Mouse (Mus musculus) liver, postnatal 0 days (tissue): ENCODE data around the gene Nup85. TPM values are rescaled to one million over a fixed set of nuclear protein-coding genes. Genes with fewer than 3 reads are reported as not detected.

Experiments used
- ATAC-seq: fragments of 200-750 bp; cut with Nextera tagmentation; 2 replicates; pipeline ENCODE4 v1.8.0; 2017; ENCODE audit warnings: mild to moderate bottlenecking, moderate library complexity
- DNase-seq: peaks from one replicate; pipeline ENCODE4 v3.0.0-alpha.2; 2016
- H3K27ac ChIP-seq: fragments of 300-500 bp; sonication (generic); 2 replicates; pipeline ENCODE4 v1.5.1; 2014; ENCODE audit warnings: antibody characterized with exemption, moderate library complexity, mild to moderate bottlenecking, low read depth
- H3K27me3 ChIP-seq: fragments of 300-500 bp; sonication (generic); 2 replicates; pipeline ENCODE4 v1.6.1; 2014; ENCODE audit warnings: low read length, control low read depth, mixed read lengths; ENCODE audit not compliant: insufficient read depth
- H3K36me3 ChIP-seq: fragments of 300-500 bp; sonication (generic); replicated peaks from 2 replicates; pipeline ENCODE4 v1.6.1; 2014; ENCODE audit warnings: mild to moderate bottlenecking, control low read depth, low read length, moderate library complexity, mixed read lengths; ENCODE audit not compliant: insufficient read depth
- H3K4me1 ChIP-seq: fragments of 300-500 bp; sonication (generic); 2 replicates; pipeline ENCODE4 v1.6.1; 2014; ENCODE audit warnings: antibody characterized with exemption, mild to moderate bottlenecking, control low read depth; ENCODE audit not compliant: insufficient read depth
- H3K4me2 ChIP-seq: fragments of 300-500 bp; sonication (generic); 2 replicates; pipeline ENCODE4 v1.6.1; 2014; ENCODE audit warnings: low read depth, mild to moderate bottlenecking, low read length, moderate library complexity, mixed read lengths
- H3K4me3 ChIP-seq: fragments of 300-500 bp; sonication (generic); 2 replicates; pipeline ENCODE4 v1.5.1; 2014; ENCODE audit warnings: low read depth, low read length
- H3K9ac ChIP-seq: fragments of 300-500 bp; sonication (generic); replicated peaks from 2 replicates; pipeline ENCODE4 v1.6.1; 2014; ENCODE audit warnings: mild to moderate bottlenecking, moderate library complexity
- H3K9me3 ChIP-seq: fragments of 300-500 bp; sonication (generic); 2 replicates; pipeline ENCODE4 v1.6.1; 2016; ENCODE audit warnings: mild to moderate bottlenecking, control low read depth, low read length, mixed read lengths
- CTCF ChIP-seq: sonication (generic); IDR thresholded peaks from 2 replicates; pipeline ENCODE4 v1.5.1; 2016; ENCODE audit warnings: antibody characterized with exemption, low read depth
- EP300 ChIP-seq: IDR thresholded peaks from 2 replicates; pipeline ENCODE4 v1.6.1; 2016; ENCODE audit warnings: antibody characterized with exemption, low read depth, mild to moderate bottlenecking
- WGBS: fragments of 180-500 bp; shearing (Covaris S2); extraction: QIAGEN DNeasy Blood & Tissue Kit; methylation state at CpG from one replicate; pipeline ENCODE4 v1.1.7; 2014; ENCODE audit not compliant: insufficient replicate concordance; 5-methylcytosine and 5-hydroxymethylcytosine counted together
- polyA plus RNA-seq: library from polyadenylated mRNA; unstranded; fragments of >200 nt; fragmentation: Nextera tagmentation; extraction: Ambion mirVana; gene quantifications from 2 replicates; pipeline ENCODE4 v1.2.1, GENCODE M21; 2015

Nup85 gene
- polyA plus RNA-seq, 1 experiment from 2014 or later, result 46.0 TPM

GRCm38 (mm10) chr11:115608421-115609399 lies 44.5 kb downstream of the Nup85 start:
- Histone ChIP-seq H3K9ac (no peak overlapping the region), H3K27ac (no peak overlapping the region), H3K36me3 (peaks cover 48% of the 10 kb centered on the region), H3K27me3 (no peaks in the 10 kb centered on the region), H3K4me3 (no peak overlapping the region), H3K4me1 (peaks cover 29% of the 10 kb centered on the region), H3K4me2 (no peak overlapping the region), H3K9me3 (no peaks in the 10 kb centered on the region)
- WGBS, result 89% methylated on average over 23 of the region's 23 CpGs
- ATAC-seq (no peak), DNase-seq (no peak)
- TF ChIP-seq EP300, result no peak
- TF ChIP-seq CTCF, result no peak

- peaks cover 48% of the 10 kb centered on the region for H3K36me3 ChIP-seq
- H3K9ac ChIP-seq, result no peak overlapping the region
- no peaks in the 10 kb centered on the region for H3K27me3 ChIP-seq
- TF ChIP-seq CTCF (no peak), EP300 (no peak)
- no peak overlapping the region for H3K4me2 ChIP-seq
- no peak overlapping the region for H3K4me3 ChIP-seq
- ATAC-seq, result no peak
- H3K4me1 ChIP-seq, result peaks cover 29% of the 10 kb centered on the region
- no peak for DNase-seq
- H3K27ac ChIP-seq, result no peak overlapping the region
- 69% methylated on average over 3 of the region's 3 CpGs for WGBS
- H3K9me3 ChIP-seq, result no peaks in the 10 kb centered on the region
These were observed 45.3 kb downstream of the Nup85 start for GRCm38 (mm10) chr11:115609576-115609975.

GRCm38 (mm10) chr11:115611173-115611572 lies 46.9 kb downstream of the Nup85 start:
- ATAC-seq, result no peak
- H3K4me3 ChIP-seq, result no peak overlapping the region
- peaks cover 44% of the 10 kb centered on the region for H3K36me3 ChIP-seq
- peaks cover 19% of the 10 kb centered on the region for H3K4me1 ChIP-seq
- no peak for DNase-seq
- TF ChIP-seq CTCF (no peak), EP300 (no peak)
- H3K4me2 ChIP-seq, result peak overlapping the region; percentile 97
- no peaks in the 10 kb centered on the region for H3K27me3 ChIP-seq
- WGBS, result 63% methylated on average over 6 of the region's 6 CpGs
- H3K9me3 ChIP-seq, result no peaks in the 10 kb centered on the region
- peak overlapping the region; percentile 81 for H3K9ac ChIP-seq
- peak overlapping the region; percentile 16; the same call in 1 of the 2 replicates for H3K27ac ChIP-seq

- H3K4me2 ChIP-seq, result peak overlapping the region; percentile 97
- peak overlapping the region; percentile 62 for H3K4me3 ChIP-seq
- H3K27ac ChIP-seq, result peak overlapping the region; percentile 99
- WGBS, result under 1% methylated on average over 13 of the region's 13 CpGs
- peak; percentile 28 for TF ChIP-seq CTCF
- TF ChIP-seq EP300, result no peak
- no peaks in the 10 kb centered on the region for H3K27me3 ChIP-seq
- peak; percentile 49 for ATAC-seq
- peak overlapping the region; percentile 81 for H3K9ac ChIP-seq
- H3K36me3 ChIP-seq, result peaks cover 38% of the 10 kb centered on the region
- DNase-seq, result peak; percentile 84
- H3K9me3 ChIP-seq, result no peaks in the 10 kb centered on the region
- H3K4me1 ChIP-seq, result peaks cover 19% of the 10 kb centered on the region
These were observed 47.8 kb downstream of the Nup85 start for GRCm38 (mm10) chr11:115612059-115612409.

GRCm38 (mm10) chr11:115612410-115613137 lies 48.3 kb downstream of the Nup85 start, which contains the start of gene Mif4gd:
Gene Mif4gd (minus strand): TSS chr11:115612969.
- no peaks in the 10 kb centered on the region for H3K9me3 ChIP-seq
- DNase-seq, result peak; percentile 97
- H3K36me3 ChIP-seq, result peaks cover 33% of the 10 kb centered on the region
- peaks cover 19% of the 10 kb centered on the region for H3K4me1 ChIP-seq
- peak; percentile 89 for ATAC-seq
- H3K4me2 ChIP-seq, result peak within 1 kb of the TSS; percentile 97
- H3K27me3 ChIP-seq, result no peaks in the 10 kb centered on the region
- peak within 1 kb of the TSS; percentile 81 for H3K9ac ChIP-seq
- under 1% methylated on average over 60 of the region's 80 CpGs for WGBS
- peak within 1 kb of the TSS; percentile 62 for H3K4me3 ChIP-seq
- H3K27ac ChIP-seq, result peak within 1 kb of the TSS; percentile 99
- no peak for TF ChIP-seq EP300
- TF ChIP-seq CTCF, result peak; percentile 70
